Mouse (Mus musculus) lung, embryonic 14.5 days (tissue): ENCODE results near the gene Gosr1. TPM values are rescaled to one million over a fixed set of nuclear protein-coding genes. Genes with fewer than 3 reads are reported as not detected.

Experiments used
- ATAC-seq: fragments of 200-750 bp; cut with Nextera tagmentation; 2 replicates; pipeline ENCODE4 v1.8.0; 2017; ENCODE audit warnings: mild to moderate bottlenecking, moderate TSS enrichment, moderate library complexity; ENCODE audit not compliant: insufficient read depth
- DNase-seq: peaks from one replicate; pipeline ENCODE4 v3.0.0-alpha.2; 2015
- H3K27ac ChIP-seq: fragments of 300-500 bp; sonication (generic); 2 replicates; pipeline ENCODE4 v1.5.1; 2014; ENCODE audit warnings: low read depth, mild to moderate bottlenecking, moderate library complexity
- H3K27me3 ChIP-seq: fragments of 300-500 bp; sonication (generic); 2 replicates; pipeline ENCODE4 v1.6.1; 2014; ENCODE audit warnings: low read length, control low read depth; ENCODE audit not compliant: insufficient read depth
- H3K36me3 ChIP-seq: fragments of 300-500 bp; sonication (generic); 2 replicates; pipeline ENCODE4 v1.6.1; 2014; ENCODE audit warnings: control low read depth; ENCODE audit not compliant: insufficient read depth
- H3K4me1 ChIP-seq: fragments of 300-500 bp; sonication (generic); 2 replicates; pipeline ENCODE4 v1.6.1; 2014; ENCODE audit warnings: antibody characterized with exemption, control low read depth; ENCODE audit not compliant: insufficient read depth
- H3K4me2 ChIP-seq: fragments of 300-500 bp; sonication (generic); 2 replicates; pipeline ENCODE4 v1.6.1; 2014; ENCODE audit warnings: mild to moderate bottlenecking
- H3K4me3 ChIP-seq: fragments of 300-500 bp; sonication (generic); 2 replicates; pipeline ENCODE4 v1.5.1; 2014; ENCODE audit warnings: low read depth, low read length
- H3K9ac ChIP-seq: fragments of 300-500 bp; sonication (generic); 2 replicates; pipeline ENCODE4 v1.6.1; 2014
- H3K9me3 ChIP-seq: fragments of 300-500 bp; sonication (generic); 2 replicates; pipeline ENCODE4 v1.6.1; 2016; ENCODE audit warnings: low read depth, low read length, control low read depth
- CTCF ChIP-seq: IDR thresholded peaks from 2 replicates; pipeline ENCODE4 v1.5.1; 2016; ENCODE audit warnings: antibody characterized with exemption, low read depth
- WGBS: fragments of 180-500 bp; shearing (Covaris S2); extraction: QIAGEN DNeasy Blood & Tissue Kit; methylation state at CpG from one replicate; pipeline ENCODE4 v1.1.7; 2014; 5-methylcytosine and 5-hydroxymethylcytosine counted together
- polyA plus RNA-seq: library from polyadenylated mRNA; unstranded; fragments of >200 nt; fragmentation: Nextera tagmentation; extraction: Ambion mirVana; gene quantifications from 2 replicates; pipeline ENCODE4 v1.2.1, GENCODE M21; 2014

The Gosr1 gene
- polyA plus RNA-seq, 1 experiment from 2014 or later: 38.7 TPM

- 75% methylated on average over 3 of the region's 3 CpGs for WGBS
- TF ChIP-seq CTCF: no peak
- H3K27me3 ChIP-seq: no peaks in the 10 kb centered on the region
- H3K4me1 ChIP-seq: no peaks in the 10 kb centered on the region
- no peak for DNase-seq
- no peak overlapping the region for H3K4me3 ChIP-seq
- peaks cover 65% of the 10 kb centered on the region for H3K36me3 ChIP-seq
- no peak overlapping the region for H3K9ac ChIP-seq
- H3K9me3 ChIP-seq: no peaks in the 10 kb centered on the region
- H3K27ac ChIP-seq: no peak overlapping the region
- no peak overlapping the region for H3K4me2 ChIP-seq
- no peak for ATAC-seq
These were observed 39.9 kb upstream of the Gosr1 start for GRCm38 (mm10) chr11:76803266-76803665.

GRCm38 (mm10) chr11:76797236-76797635, 33.9 kb upstream of the Gosr1 start:
- Histone ChIP-seq H3K9me3 (no peaks in the 10 kb centered on the region), H3K9ac (no peak overlapping the region), H3K36me3 (peaks cover 68% of the 10 kb centered on the region), H3K27me3 (no peaks in the 10 kb centered on the region), H3K27ac (no peak overlapping the region), H3K4me2 (no peak overlapping the region), H3K4me3 (no peak overlapping the region), H3K4me1 (no peaks in the 10 kb centered on the region)
- no peak for TF ChIP-seq CTCF
- no peak for ATAC-seq
- DNase-seq: no peak
- 80% methylated on average over 6 of the region's 6 CpGs for WGBS

GRCm38 (mm10) chr11:76795326-76795725, 31.9 kb upstream of the Gosr1 start:
- Histone ChIP-seq H3K4me3 (no peak overlapping the region), H3K4me2 (no peak overlapping the region), H3K27me3 (no peaks in the 10 kb centered on the region), H3K36me3 (peaks cover 76% of the 10 kb centered on the region), H3K27ac (no peak overlapping the region), H3K9me3 (no peaks in the 10 kb centered on the region), H3K4me1 (no peaks in the 10 kb centered on the region), H3K9ac (no peak overlapping the region)
- no peak for TF ChIP-seq CTCF
- DNase-seq: no peak
- no peak for ATAC-seq
- 89% methylated on average over 5 of the region's 5 CpGs for WGBS

- Histone ChIP-seq H3K4me3 (no peak overlapping the region), H3K9me3 (no peaks in the 10 kb centered on the region), H3K4me1 (no peaks in the 10 kb centered on the region), H3K4me2 (no peak overlapping the region), H3K36me3 (peaks cover 57% of the 10 kb centered on the region), H3K27ac (no peak overlapping the region), H3K27me3 (no peaks in the 10 kb centered on the region), H3K9ac (no peak overlapping the region)
- TF ChIP-seq CTCF: no peak
- WGBS: 85% methylated on average over 7 of the region's 7 CpGs
- DNase-seq (no peak), ATAC-seq (no peak)
These were observed 28.0 kb upstream of the Gosr1 start for GRCm38 (mm10) chr11:76791331-76791730.

- H3K27me3 ChIP-seq: no peaks in the 10 kb centered on the region
- WGBS: 84% methylated on average over 1 of the region's 1 CpGs
- H3K9ac ChIP-seq: no peak overlapping the region
- no peak overlapping the region for H3K4me3 ChIP-seq
- no peak for ATAC-seq
- DNase-seq: peak; percentile 89
- H3K4me1 ChIP-seq: no peaks in the 10 kb centered on the region
- no peak overlapping the region for H3K4me2 ChIP-seq
- no peaks in the 10 kb centered on the region for H3K9me3 ChIP-seq
- no peak overlapping the region for H3K27ac ChIP-seq
- TF ChIP-seq CTCF: peak; percentile 85
- H3K36me3 ChIP-seq: peaks cover 59% of the 10 kb centered on the region
These were observed 25.9 kb upstream of the Gosr1 start for GRCm38 (mm10) chr11:76789252-76789651.

GRCm38 (mm10) chr11:76775533-76775932, 12.2 kb upstream of the Gosr1 start:
- H3K4me2 ChIP-seq: no peak overlapping the region
- H3K27ac ChIP-seq: no peak overlapping the region
- H3K9me3 ChIP-seq: no peaks in the 10 kb centered on the region
- TF ChIP-seq CTCF: no peak
- no peak for DNase-seq
- ATAC-seq: no peak
- H3K9ac ChIP-seq: no peak overlapping the region
- H3K27me3 ChIP-seq: no peaks in the 10 kb centered on the region
- H3K36me3 ChIP-seq: peaks cover 13% of the 10 kb centered on the region
- no peak overlapping the region for H3K4me3 ChIP-seq
- 80% methylated on average over 8 of the region's 8 CpGs for WGBS
- H3K4me1 ChIP-seq: peaks cover 6% of the 10 kb centered on the region; the same call in 1 of the 2 replicates

- no peak for ATAC-seq
- 34% methylated on average over 3 of the region's 3 CpGs for WGBS
- DNase-seq: peak; percentile 60
- no peaks in the 10 kb centered on the region for H3K9me3 ChIP-seq
- H3K4me1 ChIP-seq: peaks cover 6% of the 10 kb centered on the region; the same call in 1 of the 2 replicates
- no peaks in the 10 kb centered on the region for H3K36me3 ChIP-seq
- no peak overlapping the region for H3K4me2 ChIP-seq
- no peak for TF ChIP-seq CTCF
- no peak overlapping the region for H3K4me3 ChIP-seq
- no peak overlapping the region for H3K9ac ChIP-seq
- no peak overlapping the region for H3K27ac ChIP-seq
- H3K27me3 ChIP-seq: no peaks in the 10 kb centered on the region
These were observed 10.4 kb upstream of the Gosr1 start for GRCm38 (mm10) chr11:76773811-76774210.

GRCm38 (mm10) chr11:76770566-76770965, 7.2 kb upstream of the Gosr1 start:
- 80% methylated on average over 5 of the region's 5 CpGs for WGBS
- Histone ChIP-seq H3K4me1 (peaks cover 6% of the 10 kb centered on the region; the same call in 1 of the 2 replicates), H3K27me3 (no peaks in the 10 kb centered on the region), H3K9me3 (no peaks in the 10 kb centered on the region), H3K27ac (no peak overlapping the region), H3K36me3 (no peaks in the 10 kb centered on the region), H3K4me3 (no peak overlapping the region), H3K9ac (no peak overlapping the region), H3K4me2 (no peak overlapping the region)
- no peak for TF ChIP-seq CTCF
- ATAC-seq (no peak), DNase-seq (no peak)
